Mouse (Mus musculus) hindbrain, postnatal 0 days (tissue): ENCODE results near the gene Syt14. TPM values are rescaled to one million over a fixed set of nuclear protein-coding genes. Genes with fewer than 3 reads are reported as not detected.

Experiments used
- ATAC-seq: fragments of 200-750 bp; cut with Nextera tagmentation; 2 replicates; pipeline ENCODE4 v1.8.0; 2017; ENCODE audit warnings: mild to moderate bottlenecking, moderate TSS enrichment, moderate library complexity
- DNase-seq: peaks from one replicate; pipeline ENCODE4 v3.0.0-alpha.2; 2015; ENCODE audit warnings: low spot score
- H3K27ac ChIP-seq: fragments of 300-500 bp; sonication (generic); 2 replicates; pipeline ENCODE4 v1.5.1; 2014; ENCODE audit warnings: mild to moderate bottlenecking
- H3K27me3 ChIP-seq: fragments of 300-500 bp; sonication (generic); 2 replicates; pipeline ENCODE4 v1.6.1; 2014; ENCODE audit warnings: low read length, mixed read lengths; ENCODE audit not compliant: insufficient read depth
- H3K36me3 ChIP-seq: fragments of 300-500 bp; sonication (generic); 2 replicates; pipeline ENCODE4 v1.6.1; 2014; ENCODE audit warnings: low read length, mixed read lengths; ENCODE audit not compliant: insufficient read depth
- H3K4me1 ChIP-seq: fragments of 300-500 bp; sonication (generic); 2 replicates; pipeline ENCODE4 v1.6.1; 2014; ENCODE audit warnings: antibody characterized with exemption, low read length, mixed read lengths; ENCODE audit not compliant: insufficient read depth
- H3K4me2 ChIP-seq: fragments of 300-500 bp; sonication (generic); 2 replicates; pipeline ENCODE4 v1.6.1; 2014; ENCODE audit warnings: low read depth, mild to moderate bottlenecking, low read length, moderate library complexity, mixed read lengths
- H3K4me3 ChIP-seq: fragments of 300-500 bp; sonication (generic); 2 replicates; pipeline ENCODE4 v1.5.1; 2014; ENCODE audit warnings: low read length
- H3K9ac ChIP-seq: fragments of 300-500 bp; sonication (generic); replicated peaks from 2 replicates; pipeline ENCODE4 v1.6.1; 2014; ENCODE audit warnings: mild to moderate bottlenecking, low read length, moderate library complexity, mixed read lengths
- H3K9me3 ChIP-seq: fragments of 300-500 bp; sonication (generic); 2 replicates; pipeline ENCODE4 v1.6.1; 2016; ENCODE audit warnings: low read length, mixed read lengths
- CTCF ChIP-seq: IDR thresholded peaks from 2 replicates; pipeline ENCODE4 v1.5.1; 2016; ENCODE audit warnings: antibody characterized with exemption, control low read depth, low read depth
- WGBS: fragments of 180-500 bp; shearing (Covaris S2); extraction: QIAGEN DNeasy Blood & Tissue Kit; methylation state at CpG from one replicate; pipeline ENCODE4 v1.1.7; 2014; 5-methylcytosine and 5-hydroxymethylcytosine counted together
- polyA plus RNA-seq: library from polyadenylated mRNA; unstranded; fragments of >200 nt; fragmentation: Nextera tagmentation; extraction: Ambion mirVana; gene quantifications from 2 replicates; pipeline ENCODE4 v1.2.1, GENCODE M21; 2015
- total RNA-seq: library from RNA; depleted of rRNA; stranded (reverse); fragments of >200 nt; gene quantifications from 2 replicates; pipeline ENCODE4 v1.2.3, GENCODE M21; 2014

Syt14 gene
- total and polyA plus RNA-seq, 2 experiments from 2014 or later: 4.1 to 10.8 TPM

- no peak for TF ChIP-seq CTCF
- Histone ChIP-seq H3K36me3 (no peaks in the 10 kb centered on the region), H3K9me3 (no peaks in the 10 kb centered on the region), H3K27ac (no peak overlapping the region), H3K4me3 (no peak overlapping the region), H3K9ac (no peak overlapping the region), H3K4me1 (no peaks in the 10 kb centered on the region), H3K27me3 (no peaks in the 10 kb centered on the region), H3K4me2 (no peak overlapping the region)
- no peak for DNase-seq
- no peak for ATAC-seq
- 95% methylated on average over 2 of the region's 2 CpGs for WGBS
Observed at GRCm38 (mm10) chr1:193012351-193012750, 23.2 kb downstream of the Syt14 start.

DNA sequence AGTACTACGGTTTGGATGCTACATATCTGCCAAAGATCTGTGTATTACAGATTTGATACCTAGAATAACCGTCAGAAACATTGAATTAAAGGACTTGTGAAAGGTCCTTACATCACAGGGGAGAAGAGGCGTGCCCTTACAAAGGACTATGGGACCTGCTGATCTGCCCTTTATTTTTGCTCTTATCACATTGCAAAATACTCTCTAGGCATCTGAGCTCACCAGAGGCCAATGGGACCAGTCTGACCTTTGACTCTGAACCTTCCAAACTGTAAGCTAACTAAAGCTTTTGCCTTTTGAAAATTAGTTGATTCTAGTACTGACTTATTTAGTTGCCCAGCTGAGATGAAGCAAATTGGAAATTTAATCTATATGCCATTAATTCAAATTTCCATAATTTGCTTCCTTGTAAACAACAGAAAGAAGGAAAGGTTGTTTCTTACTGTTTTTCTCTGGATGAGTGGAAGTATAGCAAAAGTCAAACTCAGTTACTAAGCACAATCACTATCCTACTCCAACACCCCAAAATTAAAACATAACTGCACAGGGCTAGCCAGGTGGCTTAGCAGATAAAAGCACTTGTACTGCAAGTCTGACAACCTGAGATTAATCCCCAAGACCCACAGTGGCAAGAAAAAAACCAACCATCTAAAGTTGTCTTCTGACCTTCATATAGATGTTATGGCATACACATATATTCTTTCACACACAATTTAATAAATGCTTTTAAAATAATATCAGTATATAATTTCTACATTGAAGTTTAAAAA, 24.4 kb downstream of the Syt14 start:
- DNase-seq: no peak
- no peak for TF ChIP-seq CTCF
- H3K27me3 ChIP-seq: no peaks in the 10 kb centered on the region
- no peak overlapping the region for H3K9ac ChIP-seq
- 89% methylated on average over 3 of the region's 3 CpGs for WGBS
- H3K4me2 ChIP-seq: no peak overlapping the region
- no peak for ATAC-seq
- H3K36me3 ChIP-seq: no peaks in the 10 kb centered on the region
- H3K27ac ChIP-seq: no peak overlapping the region
- no peak overlapping the region for H3K4me3 ChIP-seq
- no peaks in the 10 kb centered on the region for H3K4me1 ChIP-seq
- H3K9me3 ChIP-seq: no peaks in the 10 kb centered on the region

DNA sequence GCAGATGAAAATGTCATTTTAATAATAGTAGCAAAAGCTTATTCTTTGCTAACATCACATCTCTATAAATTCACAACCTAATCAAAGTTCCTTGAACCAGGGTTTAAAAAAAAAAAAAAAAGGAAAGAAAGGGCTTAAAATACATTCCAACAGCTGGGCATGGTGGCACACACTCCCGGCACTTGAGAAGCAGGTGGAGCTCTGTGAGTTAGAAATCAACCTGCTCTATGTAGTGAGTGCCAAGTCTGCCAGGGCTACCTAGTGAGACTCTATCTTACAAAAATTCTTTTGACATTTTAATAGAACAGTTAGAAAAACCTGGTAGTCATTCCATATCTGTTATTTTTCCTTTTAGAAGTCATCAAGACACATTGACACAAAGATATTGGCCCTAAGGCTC, 31.0 kb downstream of the Syt14 start:
- 71% methylated on average over 1 of the region's 1 CpGs for WGBS
- ATAC-seq (no peak), DNase-seq (no peak)
- H3K4me3 ChIP-seq: no peak overlapping the region
- no peaks in the 10 kb centered on the region for H3K27me3 ChIP-seq
- H3K36me3 ChIP-seq: no peaks in the 10 kb centered on the region
- H3K9me3 ChIP-seq: no peaks in the 10 kb centered on the region
- no peak for TF ChIP-seq CTCF
- no peaks in the 10 kb centered on the region for H3K4me1 ChIP-seq
- H3K9ac ChIP-seq: no peak overlapping the region
- H3K4me2 ChIP-seq: no peak overlapping the region
- no peak overlapping the region for H3K27ac ChIP-seq

DNA sequence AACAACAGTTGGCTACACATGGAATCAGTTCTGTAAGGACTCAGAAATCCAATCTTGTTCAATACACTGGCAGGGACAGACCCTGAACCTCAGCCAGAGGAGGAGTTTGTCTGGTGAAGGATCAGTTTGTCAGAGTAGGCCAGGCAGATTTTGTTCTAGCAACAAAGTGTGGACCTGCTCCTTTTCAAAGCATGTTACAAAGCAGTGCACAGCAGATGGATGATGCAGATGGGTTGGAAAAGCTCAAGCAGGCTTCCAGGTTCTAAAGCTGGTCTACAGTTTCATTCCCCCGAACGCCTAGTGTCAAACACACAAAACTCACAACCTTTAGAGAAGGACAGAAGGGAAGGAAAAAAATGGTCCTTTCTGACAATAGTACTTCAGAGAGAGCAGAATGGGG, 31.6 kb downstream of the Syt14 start:
- Histone ChIP-seq H3K4me2 (no peak overlapping the region), H3K36me3 (no peaks in the 10 kb centered on the region), H3K4me3 (no peak overlapping the region), H3K27ac (no peak overlapping the region), H3K9me3 (no peaks in the 10 kb centered on the region), H3K27me3 (no peaks in the 10 kb centered on the region), H3K9ac (no peak overlapping the region), H3K4me1 (no peaks in the 10 kb centered on the region)
- DNase-seq (no peak), ATAC-seq (no peak)
- WGBS: 87% methylated on average over 2 of the region's 2 CpGs
- no peak for TF ChIP-seq CTCF

DNA sequence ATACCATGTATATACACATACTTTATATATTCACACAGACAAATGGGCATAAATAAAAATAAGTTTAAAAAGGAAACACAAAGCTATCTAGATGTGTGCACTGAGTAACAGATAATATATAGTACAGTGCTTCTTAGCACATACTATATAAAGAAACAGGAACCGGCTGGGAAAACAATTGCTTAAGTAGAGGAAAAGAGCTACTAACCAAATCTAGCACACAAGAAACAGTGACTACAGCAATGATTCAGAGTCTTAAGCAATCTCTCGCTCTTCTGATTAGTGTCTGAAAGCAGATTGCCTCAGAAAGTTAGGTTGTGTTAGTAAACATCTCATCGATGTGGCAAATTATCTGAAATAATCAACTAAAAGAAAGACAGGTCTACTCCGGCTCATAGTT, 33.3 kb downstream of the Syt14 start:
- Histone ChIP-seq H3K27ac (no peak overlapping the region), H3K4me3 (no peak overlapping the region), H3K36me3 (no peaks in the 10 kb centered on the region), H3K27me3 (no peaks in the 10 kb centered on the region), H3K4me2 (no peak overlapping the region), H3K4me1 (no peaks in the 10 kb centered on the region), H3K9me3 (no peaks in the 10 kb centered on the region), H3K9ac (no peak overlapping the region)
- DNase-seq: no peak
- 89% methylated on average over 4 of the region's 4 CpGs for WGBS
- no peak for ATAC-seq
- TF ChIP-seq CTCF: no peak

DNA sequence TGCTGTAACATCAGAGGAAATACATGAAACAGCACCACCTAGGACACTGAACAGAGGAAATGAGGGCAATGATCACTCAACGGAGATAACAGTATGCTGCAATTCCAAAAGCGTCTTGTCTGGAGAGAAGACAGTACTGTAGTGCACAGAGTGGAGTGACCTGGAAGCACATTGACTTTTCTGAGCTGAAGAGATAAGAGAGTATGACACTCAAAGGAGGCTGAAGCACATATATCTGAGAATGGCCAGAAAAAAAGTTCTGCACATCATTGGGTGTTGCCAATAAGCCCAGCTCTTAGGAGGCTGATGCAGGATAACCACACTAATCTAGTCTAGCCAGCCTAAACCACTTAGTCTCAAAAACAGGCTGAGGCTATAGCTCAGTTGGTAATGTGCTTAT, 34.0 kb downstream of the Syt14 start:
- H3K4me3 ChIP-seq: no peak overlapping the region
- no peak for ATAC-seq
- H3K9ac ChIP-seq: no peak overlapping the region
- no peak overlapping the region for H3K4me2 ChIP-seq
- H3K27ac ChIP-seq: no peak overlapping the region
- H3K4me1 ChIP-seq: no peaks in the 10 kb centered on the region
- no peaks in the 10 kb centered on the region for H3K27me3 ChIP-seq
- 90% methylated on average over 2 of the region's 2 CpGs for WGBS
- no peaks in the 10 kb centered on the region for H3K9me3 ChIP-seq
- no peak for TF ChIP-seq CTCF
- no peak for DNase-seq
- no peaks in the 10 kb centered on the region for H3K36me3 ChIP-seq

DNA sequence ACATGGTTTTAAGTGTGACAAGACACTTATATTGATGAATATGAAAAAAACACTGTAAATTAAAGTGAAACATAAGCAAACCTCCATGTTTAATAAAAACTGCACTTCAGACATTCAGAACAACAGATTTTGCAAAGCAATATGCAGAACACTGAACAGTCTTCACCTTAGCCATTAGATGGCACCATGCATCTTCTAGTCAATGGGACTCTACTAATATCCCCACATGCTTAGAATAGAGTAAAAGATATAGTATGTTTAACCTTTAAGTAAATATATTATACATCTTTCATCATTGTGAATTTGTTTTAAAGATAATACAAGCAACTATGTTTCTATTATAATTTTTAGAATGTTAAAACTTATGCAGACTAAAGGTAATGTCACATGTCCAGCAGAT, 34.7 kb downstream of the Syt14 start:
- peak; percentile 54 for DNase-seq
- no peak overlapping the region for H3K9ac ChIP-seq
- peak; percentile 74 for TF ChIP-seq CTCF

More for the DNA sequence above, 34.7 kb downstream of the Syt14 start:
- H3K9me3 ChIP-seq: no peaks in the 10 kb centered on the region
- H3K4me3 ChIP-seq: no peak overlapping the region
- H3K27me3 ChIP-seq: no peaks in the 10 kb centered on the region
- H3K4me2 ChIP-seq: no peak overlapping the region
- H3K4me1 ChIP-seq: no peaks in the 10 kb centered on the region
- ATAC-seq: no peak
- no peak overlapping the region for H3K27ac ChIP-seq
- H3K36me3 ChIP-seq: no peaks in the 10 kb centered on the region
